Mouse (Mus musculus): ENCODE data around the gene Arntl2.
A peak's percentile ranks its signal among the peaks of the same experiment; 100 is the strongest.
"Not testable (repeated sequence)": the region's sequence is repeated elsewhere in the genome, so short reads cannot be mapped to it uniquely, and the experiment has no call there.

Arntl2 gene

DNA sequence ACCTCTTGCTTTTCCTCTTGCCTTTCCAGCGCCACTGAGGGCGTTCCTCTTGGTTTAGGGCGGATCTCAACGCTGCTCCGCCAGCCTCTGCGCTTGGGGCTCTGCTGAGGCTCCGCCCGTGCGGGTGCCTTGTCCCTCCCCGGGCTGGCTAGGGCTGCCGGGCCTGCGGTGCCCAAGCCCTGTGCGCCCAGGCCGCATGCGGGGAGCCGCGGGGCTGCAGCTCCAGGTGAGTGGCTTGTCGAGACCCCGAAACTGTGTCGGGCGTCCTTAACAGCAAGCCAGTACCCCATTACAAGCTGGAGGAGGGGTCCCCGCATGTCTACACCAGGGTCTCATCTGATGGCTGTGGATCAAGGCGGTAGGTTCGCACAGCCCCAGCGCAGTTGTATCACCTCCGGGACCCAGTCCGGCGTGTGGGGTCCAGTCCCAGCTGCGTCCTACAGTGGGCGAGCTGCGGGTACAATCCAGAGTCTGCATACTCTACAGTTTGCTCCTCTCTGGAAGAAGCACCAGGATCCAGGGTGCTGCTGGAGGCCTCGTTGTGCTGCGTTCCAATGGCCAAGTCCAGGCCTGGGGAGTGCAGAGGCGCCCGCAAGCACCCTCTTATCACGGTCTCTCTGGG, at the start of gene Arntl2:
Gene Arntl2, plus strand, starts transcription at position 132 of the 622 bp plus-strand sequence.
- peak; percentile 58 for DNase-seq (ENCODE audit: low read depth, low spot score)

GRCm38 (mm10) chr6:146746577-146746976, 49.3 kb upstream of the Arntl2 start:
- DNase-seq (ENCODE audit: low read depth, low spot score): no peak

DNA sequence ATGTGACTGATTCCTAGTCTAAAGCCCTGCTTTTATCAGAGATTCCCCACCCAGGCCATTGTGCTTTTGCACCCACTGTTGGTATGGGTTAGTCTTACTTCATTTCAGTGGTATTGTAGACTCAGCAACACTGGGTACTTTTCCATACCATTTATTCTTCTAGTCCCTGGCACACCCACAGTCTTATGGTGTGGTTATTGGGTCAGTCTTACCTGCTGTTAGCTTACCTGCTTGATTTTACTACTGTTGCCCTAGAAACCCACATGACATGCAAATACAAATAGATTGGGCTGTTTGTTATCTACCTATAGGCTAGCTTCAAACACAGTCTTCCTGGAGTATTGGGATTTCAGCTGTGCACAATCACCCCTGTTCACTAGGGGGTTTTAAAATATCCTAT, 48.8 kb upstream of the Arntl2 start:
- no peak for DNase-seq (ENCODE audit: low read depth, low spot score)

- DNase-seq (ENCODE audit: low read depth, low spot score): no peak
Observed at GRCm38 (mm10) chr6:146748271-146748670, 47.6 kb upstream of the Arntl2 start.

- peak; percentile 15 for DNase-seq (ENCODE audit: low read depth, low spot score)
Observed at GRCm38 (mm10) chr6:146751671-146752070, 44.2 kb upstream of the Arntl2 start.

DNA sequence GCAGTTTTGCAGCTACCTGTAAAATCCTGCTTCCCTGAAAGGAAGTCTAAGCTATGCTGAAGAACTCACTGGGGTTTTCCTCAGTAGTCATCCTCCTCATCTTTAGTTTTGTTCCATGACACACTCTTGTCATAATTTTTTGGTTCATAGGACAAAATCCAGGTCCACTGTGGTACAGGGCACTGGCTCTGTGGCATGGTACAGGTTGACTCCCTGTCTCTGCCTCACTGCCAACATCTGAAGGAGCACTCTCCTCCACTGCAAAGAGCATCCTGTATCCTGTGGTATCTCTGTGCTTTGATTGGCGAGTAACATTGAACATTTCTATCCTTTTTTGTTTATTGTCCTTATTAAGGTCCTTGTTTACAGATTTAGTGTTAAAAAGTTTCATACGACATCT, 43.7 kb upstream of the Arntl2 start:
- no peak for DNase-seq (ENCODE audit: low read depth, low spot score)

DNA sequence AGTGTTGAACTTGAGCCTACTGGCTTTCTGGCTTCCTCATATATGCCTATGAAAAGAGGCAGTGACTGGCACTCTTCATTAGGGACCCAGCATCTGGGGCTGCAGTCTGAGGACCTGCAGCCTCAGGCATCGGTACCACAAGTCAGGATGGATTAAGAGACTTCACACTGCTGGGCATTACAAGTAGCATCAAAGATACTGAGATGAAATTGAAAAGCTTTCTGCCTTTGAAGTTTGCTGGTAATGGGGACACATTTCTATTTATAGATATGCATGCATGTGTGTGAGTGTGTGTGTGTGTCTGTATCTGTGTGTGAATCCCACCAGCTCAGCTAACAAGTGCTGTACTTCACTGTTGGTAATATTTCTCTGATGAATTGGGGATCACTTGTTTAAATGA, 43.2 kb upstream of the Arntl2 start:
- no peak for DNase-seq (ENCODE audit: low read depth, low spot score)

DNA sequence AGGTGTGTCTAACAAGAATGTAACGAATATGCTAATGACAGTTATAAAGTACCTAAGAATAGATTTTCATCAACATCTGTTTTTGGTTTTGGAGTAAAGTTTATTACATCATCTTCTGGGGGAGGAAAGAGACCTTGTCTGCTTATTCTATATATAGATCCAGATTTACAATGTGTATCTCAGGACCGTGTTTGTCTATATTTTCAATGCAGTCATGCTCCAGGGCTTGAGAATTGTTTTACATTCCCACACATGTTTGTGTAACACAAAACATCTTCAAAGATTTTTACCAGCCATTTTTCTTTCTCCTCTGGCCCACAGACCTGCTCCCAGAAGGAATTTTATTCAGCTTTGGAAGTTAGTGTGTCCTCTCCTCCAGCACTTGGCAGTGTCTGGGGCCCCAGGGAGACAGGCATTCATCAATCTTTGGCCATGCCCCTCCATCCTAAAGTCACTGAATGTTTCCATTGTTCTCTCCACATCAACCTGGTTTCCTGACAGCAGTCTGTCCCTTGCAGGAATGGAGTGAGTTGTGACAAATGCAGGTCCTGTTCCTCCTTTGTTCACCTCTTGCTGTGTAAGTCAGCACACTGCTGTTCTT, 42.2 kb upstream of the Arntl2 start:
- no peak for DNase-seq (ENCODE audit: low read depth, low spot score)

DNA sequence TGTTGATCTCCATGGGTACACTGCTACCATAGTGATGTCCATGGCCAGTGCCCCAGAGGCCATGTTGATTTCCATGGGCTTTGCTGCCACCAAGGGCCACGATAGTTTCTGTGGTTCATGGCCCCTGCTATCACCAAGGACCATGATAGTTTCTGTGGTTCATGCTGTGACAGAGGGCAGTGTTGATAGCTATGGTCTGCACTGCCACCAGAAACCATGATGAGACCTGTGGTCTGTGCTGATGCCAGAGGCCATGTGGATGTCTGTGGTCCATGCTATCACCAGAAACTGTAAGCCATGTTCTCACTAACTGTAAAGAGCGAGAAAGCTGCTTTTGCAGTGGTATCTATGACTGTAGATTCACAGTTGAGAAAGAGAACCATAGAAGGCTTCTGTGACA, 40.7 kb upstream of the Arntl2 start:
- no peak for DNase-seq (ENCODE audit: low read depth, low spot score)

GRCm38 (mm10) chr6:146755679-146756078, 40.2 kb upstream of the Arntl2 start:
- peak; percentile 12 for DNase-seq (ENCODE audit: low read depth, low spot score)

DNA sequence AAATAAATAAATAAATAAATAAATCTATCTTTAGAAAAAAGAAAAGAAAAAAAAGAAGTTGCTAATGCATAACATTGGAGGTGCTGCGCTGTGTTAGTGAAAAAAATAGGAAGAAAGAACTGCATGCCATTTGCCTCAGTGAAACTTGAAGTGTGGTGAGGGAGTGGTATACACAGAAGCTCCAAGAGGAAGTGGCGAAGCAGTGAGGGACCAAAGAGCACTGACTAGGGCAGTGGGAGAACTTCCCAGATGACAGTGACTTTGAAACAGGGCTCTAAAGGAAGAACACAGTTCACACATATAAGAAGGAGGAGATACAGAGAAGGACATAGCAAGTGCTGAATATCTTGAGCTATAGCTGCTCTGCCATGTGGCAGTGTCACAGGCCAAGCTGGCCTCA, 36.8 kb upstream of the Arntl2 start:
- no peak for DNase-seq (ENCODE audit: low read depth, low spot score)

DNA sequence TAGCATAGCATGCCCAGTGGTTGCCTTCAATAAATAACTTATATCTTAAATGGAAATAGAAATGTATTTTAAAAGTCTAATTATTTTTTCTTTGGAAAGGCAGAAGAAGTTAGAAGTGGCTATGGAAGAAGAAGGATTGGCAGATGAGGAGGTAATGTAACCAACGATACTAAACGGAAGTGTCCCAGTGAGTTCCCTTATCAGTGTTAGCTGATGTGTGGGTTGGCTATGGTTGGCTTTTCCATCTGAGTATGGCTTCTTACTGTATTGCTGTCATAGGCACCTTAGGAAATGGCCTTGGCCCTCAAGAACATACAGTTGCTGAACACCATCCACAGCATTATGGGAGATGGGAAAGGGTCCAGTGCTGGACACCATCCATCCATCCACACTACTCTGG, 35.8 kb upstream of the Arntl2 start:
- no peak for DNase-seq (ENCODE audit: low read depth, low spot score)

GRCm38 (mm10) chr6:146760736-146761135, 35.1 kb upstream of the Arntl2 start:
- DNase-seq (ENCODE audit: low read depth, low spot score): no peak

DNA sequence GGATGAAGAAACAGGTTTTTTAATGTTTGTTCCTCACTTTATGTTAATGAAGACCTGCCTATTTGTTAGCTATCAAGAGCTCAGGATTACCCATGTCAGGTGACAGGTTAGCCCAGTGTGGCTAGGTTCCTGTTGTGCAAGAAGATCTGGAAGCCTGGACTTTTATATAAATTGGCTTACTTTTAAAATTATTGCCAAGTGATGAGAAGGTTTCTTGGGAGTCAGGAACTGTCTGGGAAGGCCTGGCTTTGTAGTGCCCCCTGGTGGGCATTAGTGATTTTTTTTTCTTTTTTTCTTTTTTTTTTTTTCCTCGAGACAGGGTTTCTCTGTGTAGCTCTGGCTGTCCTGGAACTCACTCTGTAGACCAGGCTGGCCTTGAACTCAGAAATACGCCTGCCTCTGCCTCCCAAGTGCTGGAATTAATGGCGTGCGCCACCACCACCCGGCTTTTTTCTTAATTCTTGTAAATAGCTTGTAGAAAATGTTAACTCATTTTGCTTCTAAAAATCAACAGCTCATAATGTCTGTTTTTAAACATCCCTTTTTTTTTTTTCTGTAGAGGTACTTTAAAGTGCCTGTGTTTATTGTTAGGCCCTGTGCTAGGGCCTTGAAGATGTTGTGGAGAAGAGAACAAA, 33.5 kb upstream of the Arntl2 start:
- peak; percentile 19 for DNase-seq (ENCODE audit: low read depth, low spot score)

- no peak for DNase-seq (ENCODE audit: low read depth, low spot score)
Observed at GRCm38 (mm10) chr6:146764593-146764992, 31.3 kb upstream of the Arntl2 start.

- DNase-seq (ENCODE audit: low read depth, low spot score): no peak
Observed at GRCm38 (mm10) chr6:146765270-146765669, 30.6 kb upstream of the Arntl2 start.

DNA sequence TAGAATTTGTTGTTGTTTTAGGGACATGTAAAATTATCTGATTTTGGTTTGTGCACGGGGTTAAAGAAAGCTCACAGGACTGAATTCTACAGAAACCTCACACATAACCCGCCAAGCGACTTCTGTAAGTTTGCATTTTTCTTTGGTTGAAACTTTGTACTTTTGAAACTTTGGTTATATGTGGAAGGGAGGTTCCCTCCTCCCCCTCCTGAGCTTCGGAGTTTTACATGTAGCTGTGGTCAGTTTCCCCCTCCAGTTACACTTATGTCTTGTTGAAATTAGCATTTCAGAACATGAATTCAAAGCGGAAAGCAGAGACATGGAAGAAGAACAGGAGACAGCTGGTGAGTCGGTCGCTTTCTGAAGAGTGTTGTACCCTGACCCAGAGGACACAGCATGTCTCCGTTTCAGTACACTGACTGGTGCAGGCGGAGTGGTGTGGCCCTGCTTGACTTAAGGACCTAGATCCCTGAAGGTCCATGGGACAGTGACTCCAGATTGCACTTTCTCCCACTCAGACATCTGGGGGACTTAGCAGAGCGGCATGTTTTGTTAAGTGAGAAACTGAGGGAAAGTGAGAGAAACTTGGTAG, 26.9 kb upstream of the Arntl2 start:
- DNase-seq (ENCODE audit: low read depth, low spot score): no peak

DNA sequence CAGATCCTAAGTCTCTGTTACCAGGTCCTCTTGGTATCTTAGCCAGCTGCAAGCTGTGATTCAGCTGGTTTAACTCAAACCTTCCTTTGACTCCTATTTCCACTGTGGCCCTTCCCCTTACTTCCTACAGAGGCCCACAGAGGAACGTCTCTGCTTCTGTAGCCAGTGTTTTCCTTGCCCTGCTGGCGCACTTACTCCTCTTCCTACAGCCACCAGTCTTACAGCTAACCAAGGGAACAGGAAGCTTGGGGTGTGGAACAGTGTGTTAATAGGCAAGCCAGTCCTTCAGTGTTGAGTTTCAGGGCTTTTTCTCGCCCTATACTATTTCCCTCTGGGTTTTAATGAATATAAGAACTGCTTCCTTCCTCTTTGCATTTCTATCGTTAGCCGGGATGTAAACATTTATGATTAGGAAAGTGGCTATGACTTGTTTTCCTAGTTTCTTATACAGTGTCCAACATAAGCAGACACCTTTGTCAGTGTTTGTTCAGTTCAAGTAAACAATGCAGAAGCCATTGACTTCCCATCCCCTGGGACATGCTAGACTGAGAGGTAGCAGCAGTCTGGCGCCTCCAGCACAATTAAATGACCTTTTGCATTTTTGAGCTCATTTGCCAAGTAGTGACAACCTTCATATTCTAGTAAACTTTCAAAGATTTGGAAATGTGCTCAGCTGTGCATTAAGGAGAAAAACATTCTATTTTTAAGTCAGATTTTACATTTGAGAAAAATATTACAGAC, 25.7 kb upstream of the Arntl2 start:
- DNase-seq (ENCODE audit: low read depth, low spot score): no peak

DNA sequence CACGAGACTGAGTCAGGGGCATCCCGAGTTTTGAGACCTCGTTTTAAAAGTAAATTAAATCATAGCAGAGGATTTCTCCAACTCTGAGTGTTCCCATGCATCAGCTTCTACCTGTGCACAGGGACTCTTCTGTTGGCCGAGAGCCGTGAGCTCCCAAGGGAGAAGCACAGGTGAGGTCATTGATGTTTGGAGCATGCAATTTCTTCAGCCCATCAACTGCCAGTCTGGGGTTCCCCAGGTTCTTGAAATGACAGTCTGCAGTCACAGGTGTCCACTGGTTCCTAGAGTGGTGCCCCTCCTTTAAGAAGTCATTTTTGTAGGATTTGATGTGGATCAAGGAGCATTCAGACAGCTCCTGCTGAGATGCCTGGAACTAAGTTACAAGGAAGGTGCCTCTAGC, 25.0 kb upstream of the Arntl2 start:
- no peak for DNase-seq (ENCODE audit: low read depth, low spot score)

- DNase-seq (ENCODE audit: low read depth, low spot score): not testable (repeated sequence)
Observed at GRCm38 (mm10) chr6:146775864-146776263, 20.0 kb upstream of the Arntl2 start.

- DNase-seq (ENCODE audit: low read depth, low spot score): no peak
Observed at GRCm38 (mm10) chr6:146776610-146777389, 19.1 kb upstream of the Arntl2 start.

All from ES-CJ7 (cell line).